Mouse (Mus musculus) embryonic fibroblast, embryonic 13.5 days (primary cell): Measurements from ENCODE around the gene D10Jhu81e. TPM values are rescaled to one million over a fixed set of nuclear protein-coding genes. Genes with fewer than 3 reads are reported as not detected.

ENCODE experiments used
- H3K27ac ChIP-seq: 2 replicates; pipeline ENCODE4 v1.5.1; 2012; ENCODE audit warnings: low read length, control low read depth, inconsistent platforms; ENCODE audit not compliant: insufficient read depth
- H3K4me1 ChIP-seq: 2 replicates; pipeline ENCODE4 v1.6.1; 2011; ENCODE audit warnings: low read length; ENCODE audit not compliant: control insufficient read depth, insufficient read depth
- H3K4me3 ChIP-seq: 2 replicates; pipeline ENCODE4 v1.5.1; 2011; ENCODE audit warnings: mild to moderate bottlenecking, control low read depth, low read length; ENCODE audit not compliant: insufficient read depth
- CTCF ChIP-seq: IDR thresholded peaks from 2 replicates; pipeline ENCODE4 v1.5.1; 2011; ENCODE audit warnings: mild to moderate bottlenecking, control low read depth, low read length, moderate library complexity, borderline replicate concordance; ENCODE audit not compliant: insufficient read depth
- POLR2A ChIP-seq: IDR thresholded peaks from 2 replicates; pipeline ENCODE4 v1.6.1; 2011; ENCODE audit warnings: low read depth, mild to moderate bottlenecking, control low read depth, low read length, moderate library complexity
- polyA plus RNA-seq: library from polyadenylated mRNA; stranded (reverse); fragments of >200 nt; gene quantifications from 2 replicates; pipeline ENCODE4 v1.2.4, GENCODE M21; 2011; ENCODE audit warnings: low read depth; ENCODE audit not compliant: missing spikeins, insufficient read length

Gene D10Jhu81e
- polyA plus RNA-seq, 1 experiment, result 28.8 TPM

GRCm38 (mm10) chr10:78119422-78119821 is 50.2 kb downstream of the D10Jhu81e start:
- no peaks in the 10 kb centered on the region for H3K4me1 ChIP-seq
- H3K27ac ChIP-seq, result no peak overlapping the region
- TF ChIP-seq CTCF (no peak), POLR2A (no peak)
- no peak overlapping the region for H3K4me3 ChIP-seq

GRCm38 (mm10) chr10:78115153-78115552 is 54.4 kb downstream of the D10Jhu81e start:
- Histone ChIP-seq H3K4me1 (no peaks in the 10 kb centered on the region), H3K27ac (no peak overlapping the region), H3K4me3 (no peak overlapping the region)
- TF ChIP-seq CTCF (no peak), POLR2A (no peak)

- no peak for TF ChIP-seq CTCF
- Histone ChIP-seq H3K27ac (no peak overlapping the region), H3K4me1 (no peaks in the 10 kb centered on the region), H3K4me3 (no peak overlapping the region)
These were observed 55.0 kb downstream of the D10Jhu81e start for GRCm38 (mm10) chr10:78114521-78115092.

Other genes with a start within 250 kb of the D10Jhu81e start
- not detected in 2 replicates for gene Trpm2, start 199.2 kb downstream of the D10Jhu81e start, polyA plus RNA-seq
- gene 1810043G02Rik, start 191.3 kb downstream of the D10Jhu81e start, polyA plus RNA-seq, result 10.5 and 11.9 TPM in 2 replicates
- gene Pfkl, start 159.7 kb downstream of the D10Jhu81e start, polyA plus RNA-seq, result 46.8 and 59.8 TPM in 2 replicates
- 0.45 and 1.6 TPM in 2 replicates for gene Dnmt3l, start 127.8 kb downstream of the D10Jhu81e start, polyA plus RNA-seq
- gene Aire, start 126.2 kb downstream of the D10Jhu81e start, polyA plus RNA-seq, result not detected in 2 replicates
- 0.98 TPM in 1 of 2 replicates, not detected in the other for gene Icosl, start 100.5 kb downstream of the D10Jhu81e start, polyA plus RNA-seq
- 9.1 and 10.8 TPM in 2 replicates for gene Pwp2, start 15.4 kb upstream of the D10Jhu81e start, polyA plus RNA-seq
- 28.8 and 31.0 TPM in 2 replicates for gene Trappc10, start 74.9 kb upstream of the D10Jhu81e start, polyA plus RNA-seq
- gene Agpat3, start 182.7 kb upstream of the D10Jhu81e start, polyA plus RNA-seq, result 43.7 and 45.4 TPM in 2 replicates
- 130 and 139 TPM in 2 replicates for gene Rrp1, start 243.3 kb upstream of the D10Jhu81e start, polyA plus RNA-seq